Mouse (Mus musculus) myocyte (in vitro differentiated cells): Measurements from ENCODE around the gene Srpk2.

Experiments
- CEBPB ChIP-seq: IDR thresholded peaks from 2 replicates; pipeline ENCODE4 v1.6.1; 2011; ENCODE audit warnings: mild to moderate bottlenecking, moderate library complexity; ENCODE audit not compliant: poor library complexity, insufficient read depth, severe bottlenecking
- E2F4 ChIP-seq: IDR thresholded peaks from one replicate; pipeline ENCODE4 v1.6.1; 2011; ENCODE audit warnings: mild to moderate bottlenecking, control low read depth, moderate library complexity; ENCODE audit not compliant: insufficient read depth
- MAX ChIP-seq: IDR thresholded peaks from one replicate; pipeline ENCODE4 v1.6.1; 2011; ENCODE audit warnings: low read depth, mild to moderate bottlenecking, control low read depth
- MYOD1 ChIP-seq, 3 experiments: IDR thresholded peaks; one replicate each; pipeline ENCODE4 v1.6.1; 2011; ENCODE audit warnings: control low read depth in 2 of 3, low read depth in 2 of 3, mild to moderate bottlenecking in 2 of 3, moderate library complexity in 1 of 3; ENCODE audit not compliant: insufficient read length in 2 of 3, control insufficient read depth in 1 of 3
- MYOG ChIP-seq, 3 experiments: IDR thresholded peaks; one replicate each; pipeline ENCODE4 v1.6.1; 2011; ENCODE audit warnings: control low read depth in 2 of 3, low read depth in 2 of 3, mild to moderate bottlenecking in 2 of 3; ENCODE audit not compliant: insufficient read length in 2 of 3, control insufficient read depth in 1 of 3, insufficient read depth in 1 of 3
- POLR2A ChIP-seq: IDR thresholded peaks from one replicate; pipeline ENCODE4 v1.6.1; 2011; ENCODE audit warnings: low read depth, mild to moderate bottlenecking, control low read depth, moderate library complexity; ENCODE audit not compliant: insufficient read length
- POLR2AphosphoS2 ChIP-seq: IDR thresholded peaks from one replicate; pipeline ENCODE4 v1.6.1; 2011; ENCODE audit warnings: low read depth, control low read depth; ENCODE audit not compliant: insufficient read length
- REST ChIP-seq: IDR thresholded peaks from one replicate; pipeline ENCODE4 v1.6.1; 2011; ENCODE audit warnings: mild to moderate bottlenecking, control low read depth, moderate library complexity; ENCODE audit not compliant: insufficient read depth, insufficient read length
- SRF ChIP-seq: IDR thresholded peaks from one replicate; pipeline ENCODE4 v1.6.1; 2011; ENCODE audit warnings: low read depth; ENCODE audit not compliant: control insufficient read depth, insufficient read length
- TCF12 ChIP-seq: IDR thresholded peaks from one replicate; pipeline ENCODE4 v1.6.1; 2011; ENCODE audit warnings: mild to moderate bottlenecking, control low read depth; ENCODE audit not compliant: poor library complexity, insufficient read depth, severe bottlenecking
- TCF3 ChIP-seq: IDR thresholded peaks from one replicate; pipeline ENCODE4 v1.6.1; 2011; ENCODE audit warnings: low read depth, control low read depth; ENCODE audit not compliant: insufficient read length
- USF1 ChIP-seq: IDR thresholded peaks from one replicate; pipeline ENCODE4 v1.6.1; 2011; ENCODE audit warnings: low read depth, mild to moderate bottlenecking, control low read depth, moderate library complexity

- TF ChIP-seq POLR2A (no peak), CEBPB (no peak), TCF3 (no peak), POLR2AphosphoS2 (no peak), MYOD1 (IDR thresholded peaks at IDR 0.05; ENCODE audit: control insufficient read depth in 1 of 3, insufficient read length in 2 of 3, low read depth in 2 of 3) (no peak), TCF12 (no peak), USF1 (no peak), E2F4 (no peak), MYOG (IDR thresholded peaks at IDR 0.05; ENCODE audit: control insufficient read depth in 1 of 3, insufficient read depth in 1 of 3, insufficient read length in 2 of 3, low read depth in 2 of 3) (no peak), MAX (no peak), SRF (no peak), REST (no peak)
Observed at GRCm38 (mm10) chr5:23597999-23598398, 86.4 kb downstream of the Srpk2 start.
